Mouse (Mus musculus): ENCODE measurements around the gene Cfap46. TPM values are rescaled to one million over a fixed set of nuclear protein-coding genes. Genes with fewer than 3 reads are reported as not detected.

Cfap46 gene
- total and polyA plus RNA-seq, 2 experiments from 2014 or later, result 3.2 to 3.5 TPM

DNA sequence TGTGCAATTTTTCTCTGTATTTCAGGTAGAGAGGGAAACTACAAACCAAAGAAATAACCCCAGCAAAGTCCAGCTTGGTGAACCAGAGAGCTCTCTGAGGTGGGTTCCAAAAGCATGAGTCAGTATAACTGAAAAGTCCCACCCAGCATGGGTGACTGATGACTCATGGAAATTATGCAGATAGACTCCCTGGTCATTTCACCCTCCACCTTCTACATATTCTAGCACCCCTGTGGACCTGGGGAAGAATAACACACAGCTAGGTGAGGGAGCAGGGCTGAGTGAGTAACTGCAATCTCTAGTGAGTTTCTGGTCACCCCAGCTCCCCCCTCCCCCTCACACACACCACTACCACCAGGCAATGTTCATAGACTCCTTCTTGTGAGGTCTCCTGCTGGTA is 28.2 kb upstream of the Cfap46 start:
- Histone ChIP-seq H3K9me3 (ENCODE audit: low read length) (no peaks in the 10 kb centered on the region), H3K4me1 (ENCODE audit: insufficient read depth, low read length) (0 out of 2 replicates have a peak, but pooled peaks cover 6% of the 10 kb centered on the region), H3K27me3 (ENCODE audit: insufficient read depth, low read length) (no peaks in the 10 kb centered on the region), H3K4me2 (ENCODE audit: low read depth, low read length) (no peak overlapping the region), H3K9ac (replicated peaks; ENCODE audit: low read length) (no peak overlapping the region), H3K27ac (no peak overlapping the region), H3K36me3 (ENCODE audit: insufficient read depth, low read length) (no peaks in the 10 kb centered on the region), H3K4me3 (ENCODE audit: low read length) (no peak overlapping the region)
- TF ChIP-seq CTCF (IDR thresholded peaks at IDR 0.05; ENCODE audit: low read depth), result no peak
- ATAC-seq (no peak), DNase-seq (ENCODE audit: low spot score) (no peak)

DNA sequence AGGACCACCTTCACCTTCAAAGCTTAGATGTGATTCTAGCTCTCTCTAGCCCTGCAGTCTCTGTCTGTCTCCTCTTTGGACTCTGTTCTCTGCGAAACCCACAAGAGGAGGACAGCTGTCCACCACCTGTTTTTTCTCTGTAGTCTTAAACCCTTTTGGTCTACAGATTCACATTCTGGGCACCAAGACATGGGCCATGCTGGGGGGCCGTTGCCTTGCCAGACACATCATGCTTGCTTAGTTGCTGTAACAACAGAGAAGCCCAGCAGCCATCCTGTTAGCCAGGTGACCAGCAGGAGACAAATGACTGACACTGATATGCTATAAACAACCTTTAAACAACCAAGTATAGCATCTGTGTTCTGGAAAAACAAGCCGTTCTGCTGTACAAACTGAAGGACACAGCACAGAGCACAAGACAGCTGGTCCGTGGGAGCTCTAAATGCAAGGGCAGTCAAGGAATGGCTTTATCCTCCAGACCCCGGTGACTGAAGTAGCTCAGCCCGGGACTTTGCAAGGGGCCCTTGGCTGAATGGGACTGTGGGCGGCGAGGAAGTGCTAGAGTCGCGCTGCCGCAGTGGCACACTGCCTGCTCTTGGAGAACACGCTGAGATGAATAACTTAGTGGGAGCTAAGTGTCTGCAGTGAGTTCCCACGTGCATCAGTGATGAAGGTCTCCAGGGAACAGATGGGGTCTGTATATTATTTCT is 22.9 kb upstream of the Cfap46 start:
- H3K4me2 ChIP-seq (ENCODE audit: low read depth, low read length), result no peak overlapping the region
- H3K9me3 ChIP-seq (ENCODE audit: low read length), result no peaks in the 10 kb centered on the region
- H3K36me3 ChIP-seq (ENCODE audit: insufficient read depth, low read length), result no peaks in the 10 kb centered on the region
- no peak for TF ChIP-seq CTCF (IDR thresholded peaks at IDR 0.05; ENCODE audit: low read depth)
- 21% methylated on average over 13 of the region's 13 CpGs for WGBS
- no peaks in the 10 kb centered on the region for H3K27me3 ChIP-seq (ENCODE audit: insufficient read depth, low read length)
- DNase-seq (ENCODE audit: low spot score) (peak; percentile 60), ATAC-seq (peak; percentile 54)
- no peak overlapping the region for H3K9ac ChIP-seq (replicated peaks; ENCODE audit: low read length)
- peaks cover 9% of the 10 kb centered on the region; the same call in 1 of the 2 replicates for H3K4me1 ChIP-seq (ENCODE audit: insufficient read depth, low read length)
- no peak overlapping the region for H3K27ac ChIP-seq
- H3K4me3 ChIP-seq (ENCODE audit: low read length), result no peak overlapping the region

DNA sequence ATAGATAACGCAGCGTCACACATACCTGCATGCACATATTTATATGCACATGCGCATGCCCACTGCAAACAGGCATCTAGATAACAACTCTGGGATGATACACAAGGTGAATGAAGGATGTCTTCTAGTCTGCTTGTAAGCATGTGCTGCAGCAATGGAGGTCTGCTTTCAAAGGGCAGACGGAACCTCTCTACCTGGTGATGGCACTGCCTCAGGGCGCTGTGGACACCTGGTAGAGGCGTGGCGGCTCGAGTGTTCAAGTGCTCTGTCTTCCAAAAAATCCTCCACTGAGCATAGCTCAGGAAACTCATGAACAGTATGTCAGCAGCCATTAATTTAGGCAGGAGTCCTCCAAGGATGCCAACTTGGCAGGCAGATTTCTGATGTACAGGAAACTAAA is 22.2 kb upstream of the Cfap46 start:
- Histone ChIP-seq H3K4me2 (ENCODE audit: low read depth, low read length) (no peak overlapping the region), H3K36me3 (ENCODE audit: insufficient read depth, low read length) (no peaks in the 10 kb centered on the region), H3K9ac (replicated peaks; ENCODE audit: low read length) (no peak overlapping the region), H3K9me3 (ENCODE audit: low read length) (no peaks in the 10 kb centered on the region), H3K27ac (no peak overlapping the region), H3K27me3 (ENCODE audit: insufficient read depth, low read length) (no peaks in the 10 kb centered on the region), H3K4me1 (ENCODE audit: insufficient read depth, low read length) (peaks cover 9% of the 10 kb centered on the region; the same call in 1 of the 2 replicates), H3K4me3 (ENCODE audit: low read length) (no peak overlapping the region)
- ATAC-seq (no peak), DNase-seq (ENCODE audit: low spot score) (peak; percentile 10)
- WGBS, result 81% methylated on average over 8 of the region's 8 CpGs
- no peak for TF ChIP-seq CTCF (IDR thresholded peaks at IDR 0.05; ENCODE audit: low read depth)

DNA sequence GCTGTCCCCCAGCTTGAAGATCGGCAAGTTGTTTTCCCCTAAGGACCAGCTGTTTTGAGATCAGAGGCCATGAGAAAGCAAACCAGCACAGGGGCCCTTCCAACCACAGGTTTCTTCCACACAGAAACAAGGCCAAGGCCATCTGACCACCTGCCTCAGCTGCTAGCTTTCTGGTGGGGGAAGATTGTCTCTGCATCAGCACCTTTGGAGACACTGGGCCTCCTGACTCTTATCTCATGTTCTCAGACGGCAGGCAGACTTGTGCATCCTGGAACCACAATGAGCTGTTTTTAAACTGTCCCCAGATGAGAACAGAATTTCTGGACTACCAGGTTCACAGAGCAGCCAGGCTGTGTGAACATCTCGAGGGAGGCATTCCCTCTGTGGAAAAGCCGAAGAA is 21.5 kb upstream of the Cfap46 start:
- Histone ChIP-seq H3K9me3 (ENCODE audit: low read length) (no peaks in the 10 kb centered on the region), H3K36me3 (ENCODE audit: insufficient read depth, low read length) (no peaks in the 10 kb centered on the region), H3K4me3 (ENCODE audit: low read length) (no peak overlapping the region), H3K9ac (replicated peaks; ENCODE audit: low read length) (no peak overlapping the region), H3K27me3 (ENCODE audit: insufficient read depth, low read length) (no peaks in the 10 kb centered on the region), H3K27ac (no peak overlapping the region), H3K4me1 (ENCODE audit: insufficient read depth, low read length) (peaks cover 9% of the 10 kb centered on the region; the same call in 1 of the 2 replicates), H3K4me2 (ENCODE audit: low read depth, low read length) (no peak overlapping the region)
- WGBS, result 73% methylated on average over 4 of the region's 4 CpGs
- no peak for TF ChIP-seq CTCF (IDR thresholded peaks at IDR 0.05; ENCODE audit: low read depth)
- no peak for DNase-seq (ENCODE audit: low spot score)
- ATAC-seq, result no peak

DNA sequence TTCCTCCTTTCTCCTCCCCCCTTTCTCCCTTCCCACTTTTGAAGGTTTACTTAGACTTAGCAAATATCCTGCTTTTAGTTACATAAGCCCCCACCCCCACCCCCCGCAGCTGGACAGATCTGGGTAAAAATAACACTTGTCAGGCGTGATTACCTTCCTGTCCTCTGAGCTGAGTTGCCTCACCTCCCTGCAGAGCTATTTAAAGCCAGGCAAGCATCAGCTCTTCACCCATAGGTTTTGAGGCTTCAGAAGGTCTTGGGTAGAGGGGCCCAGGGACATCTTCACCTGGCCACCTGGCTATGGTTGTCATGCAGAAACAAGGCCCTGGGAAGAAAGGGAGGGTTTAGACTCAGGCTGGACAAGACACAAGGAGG is 20.2 kb upstream of the Cfap46 start:
- no peaks in the 10 kb centered on the region for H3K27me3 ChIP-seq (ENCODE audit: insufficient read depth, low read length)
- 33% methylated on average over 2 of the region's 2 CpGs for WGBS
- TF ChIP-seq CTCF (IDR thresholded peaks at IDR 0.05; ENCODE audit: low read depth), result no peak

DNA sequence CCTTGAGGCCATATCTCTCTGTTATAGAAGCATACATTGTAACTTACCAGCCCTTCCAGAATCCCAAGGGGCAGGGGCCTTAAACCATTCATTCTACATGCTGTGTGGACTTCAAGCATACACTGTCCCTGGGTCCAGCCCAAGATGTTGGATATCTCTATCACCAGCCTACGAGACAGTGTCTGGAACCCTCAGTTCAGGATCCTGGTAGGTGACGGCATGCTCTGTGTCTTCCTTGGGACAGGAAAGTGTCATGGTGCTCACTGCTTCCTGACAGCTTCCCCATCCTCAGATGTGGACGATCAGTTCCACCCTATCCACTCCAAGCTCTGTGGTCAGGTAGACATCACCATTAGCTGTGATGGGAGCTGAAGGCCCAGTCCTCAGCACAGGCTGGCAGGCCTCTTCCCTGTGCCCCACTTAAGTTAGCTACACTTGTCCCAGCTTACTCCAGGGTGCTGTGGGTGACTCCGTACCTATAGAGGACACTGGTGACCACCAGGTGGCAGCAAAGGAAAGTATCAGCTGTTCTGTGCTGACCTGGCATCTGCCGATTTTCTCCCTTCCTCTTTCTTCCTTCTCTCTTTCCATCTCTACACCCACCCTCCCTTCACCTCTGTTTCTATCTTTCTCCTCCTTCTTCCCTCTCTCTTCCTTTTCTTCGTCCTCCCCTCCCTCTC is 19.7 kb upstream of the Cfap46 start:
- TF ChIP-seq CTCF (IDR thresholded peaks at IDR 0.05; ENCODE audit: low read depth), result peak; percentile 96

More for the DNA sequence above, 20.2 kb upstream of the Cfap46 start:
- H3K27ac ChIP-seq, result no peak overlapping the region
- H3K4me3 ChIP-seq (ENCODE audit: low read length), result no peak overlapping the region
- no peaks in the 10 kb centered on the region for H3K9me3 ChIP-seq (ENCODE audit: low read length)
- no peak overlapping the region for H3K9ac ChIP-seq (replicated peaks; ENCODE audit: low read length)
- H3K36me3 ChIP-seq (ENCODE audit: insufficient read depth, low read length), result no peaks in the 10 kb centered on the region
- peaks cover 9% of the 10 kb centered on the region; the same call in 1 of the 2 replicates for H3K4me1 ChIP-seq (ENCODE audit: insufficient read depth, low read length)
- DNase-seq (ENCODE audit: low spot score) (no peak), ATAC-seq (no peak)
- no peak overlapping the region for H3K4me2 ChIP-seq (ENCODE audit: low read depth, low read length)

More for the DNA sequence above, 19.7 kb upstream of the Cfap46 start:
- DNase-seq (ENCODE audit: low spot score), result peak; percentile 93
- Histone ChIP-seq H3K9me3 (ENCODE audit: low read length) (no peaks in the 10 kb centered on the region), H3K27me3 (ENCODE audit: insufficient read depth, low read length) (no peaks in the 10 kb centered on the region), H3K4me2 (ENCODE audit: low read depth, low read length) (no peak overlapping the region), H3K4me1 (ENCODE audit: insufficient read depth, low read length) (peaks cover 9% of the 10 kb centered on the region; the same call in 1 of the 2 replicates), H3K36me3 (ENCODE audit: insufficient read depth, low read length) (no peaks in the 10 kb centered on the region), H3K9ac (replicated peaks; ENCODE audit: low read length) (no peak overlapping the region), H3K4me3 (ENCODE audit: low read length) (no peak overlapping the region), H3K27ac (no peak overlapping the region)
- WGBS, result 36% methylated on average over 6 of the region's 6 CpGs
- ATAC-seq, result peak; percentile 88

All from hindbrain, postnatal 0 days (tissue).